Mouse (Mus musculus): ENCODE data around the gene Mpc1.
"Not testable (repeated sequence)": the region's sequence is repeated elsewhere in the genome, so short reads cannot be mapped to it uniquely, and the experiment has no call there.

The Mpc1 gene

GRCm38 (mm10) chr17:8326877-8327276 lies 44.2 kb downstream of the Mpc1 start:
- CTCF ChIA-PET: not testable (repeated sequence)

- CTCF ChIA-PET: no interaction called here
Measured at GRCm38 (mm10) chr17:8328511-8329174, 45.9 kb downstream of the Mpc1 start.

- CTCF ChIA-PET: no interaction called here
Measured at GRCm38 (mm10) chr17:8330602-8331001, 47.9 kb downstream of the Mpc1 start.

GRCm38 (mm10) chr17:8337159-8337558 lies 54.5 kb downstream of the Mpc1 start, which contains the start of gene Prr18:
Gene Prr18, plus strand, starts transcription at chr17:8337459.
- CTCF ChIA-PET: not testable (repeated sequence)

- CTCF ChIA-PET: interaction anchor here (0.6 to 0.7 kb wide), 2 partner anchors 36 to 213 kb away, joined by 3 read pairs; no protein-coding TSS in a partner anchor
Measured at GRCm38 (mm10) chr17:8339666-8340374, 57.1 kb downstream of the Mpc1 start.

GRCm38 (mm10) chr17:8340407-8341359 lies 58.0 kb downstream of the Mpc1 start:
- CTCF ChIA-PET: no interaction called here

GRCm38 (mm10) chr17:8341360-8341963 lies 58.8 kb downstream of the Mpc1 start:
- CTCF ChIA-PET: no interaction called here

GRCm38 (mm10) chr17:8342706-8343105 lies 60.0 kb downstream of the Mpc1 start:
- CTCF ChIA-PET: interaction anchor here (0.6 kb wide), 1 partner anchor 68 kb away, joined by 7 read pairs; no protein-coding TSS in a partner anchor

- CTCF ChIA-PET: interaction anchor here (0.6 kb wide), 2 partner anchors 13 to 67 kb away, joined by 3 to 7 read pairs; no protein-coding TSS in a partner anchor
Measured at GRCm38 (mm10) chr17:8343416-8343815, 60.7 kb downstream of the Mpc1 start.

All from spleen, embryonic (tissue).